ENCODE assay signal across 23 mouse cellular contexts in the genomic region with DNA sequence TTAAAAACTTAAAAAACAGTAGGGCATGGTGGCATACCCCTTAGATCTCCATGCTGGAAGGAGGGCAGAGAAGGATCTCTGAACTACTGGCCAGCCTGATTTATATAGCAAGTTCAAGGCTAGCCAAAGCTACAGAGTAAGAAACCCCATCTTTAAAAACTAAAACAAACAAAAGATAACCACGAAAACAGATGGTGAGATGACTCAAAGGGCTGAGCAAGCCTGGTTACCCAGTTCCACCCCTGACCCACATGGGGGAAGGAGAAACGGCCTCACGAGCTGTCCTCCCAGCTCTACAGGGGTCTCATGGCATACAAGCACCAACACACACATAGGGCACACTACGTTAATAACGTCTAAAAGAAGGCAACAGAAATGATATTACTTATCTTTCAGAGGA. TPM values are rescaled to one million over a fixed set of nuclear protein-coding genes. Genes with fewer than 3 reads are reported as not detected.
"Had no signal": no experiment of that assay in that cellular context is flagged by ENCODE, and none has a peak within 500 bp of the region (broad histone marks: within the 10 kb centered on the region; RNA-seq: fewer than 3 reads in every experiment).

No protein-coding gene starts in this region.

- H3K9me3 ChIP-seq: midbrain, embryonic 12.5 days; neural tube, embryonic 12.5 days; neural tube, embryonic 15.5 days; stomach, embryonic 15.5 days had no signal

- H3K27ac ChIP-seq: liver, embryonic 14.5 days; macrophage; midbrain, embryonic 12.5 days; neural tube, embryonic 12.5 days; neural tube, embryonic 15.5 days; stomach, embryonic 15.5 days had no signal

- ATAC-seq: intestine, embryonic 16.5 days; lung, postnatal 0 days; midbrain, embryonic 16.5 days had no signal

- H3K27me3 ChIP-seq: midbrain, embryonic 12.5 days; neural tube, embryonic 12.5 days; neural tube, embryonic 15.5 days; stomach, embryonic 15.5 days had no signal

- H3K36me3 ChIP-seq: midbrain, embryonic 12.5 days; neural tube, embryonic 12.5 days; neural tube, embryonic 15.5 days; stomach, embryonic 15.5 days had no signal

- H3K4me3 ChIP-seq: midbrain, embryonic 12.5 days; neural tube, embryonic 12.5 days; neural tube, embryonic 15.5 days; stomach, embryonic 15.5 days had no signal

- H3K4me2 ChIP-seq: lung, embryonic 14.5 days; midbrain, embryonic 12.5 days; neural tube, embryonic 12.5 days; neural tube, embryonic 15.5 days; stomach, embryonic 15.5 days had no signal

- H3K9ac ChIP-seq: liver, embryonic 14.5 days; lung, embryonic 14.5 days; midbrain, embryonic 12.5 days; neural tube, embryonic 12.5 days; neural tube, embryonic 15.5 days; stomach, embryonic 15.5 days had no signal

- DNase-seq: kidney, adult 18-20 months; kidney, adult 9 months; kidney, postnatal 14 days; kidney, postnatal 4 days; lung, embryonic 14.5 days; right cerebral cortex, postnatal 25 days; spleen, adult 18-20 months; thymus, postnatal 25 days had no signal

RNA-seq across cellular contexts. Expression of gene Lrrc10, which starts 55.0 kb away (rescaled TPM):
- total RNA-seq: layer of hippocampus, adult 18-20 months; left cerebral cortex, postnatal 14 days; megakaryocyte, adult 5-6 weeks; monocyte, adult 5-6 weeks had no signal
- polyA plus RNA-seq: intestine, embryonic 16.5 days; kidney, embryonic 16.5 days; liver, embryonic 14.5 days; macrophage; midbrain, embryonic 12.5 days; midbrain, embryonic 16.5 days; neural tube, embryonic 12.5 days; neural tube, embryonic 15.5 days; stomach, embryonic 15.5 days; thymus, postnatal 0 days had no signal
